Mouse (Mus musculus): Measurements from ENCODE around the gene Gdf15.

DNA sequence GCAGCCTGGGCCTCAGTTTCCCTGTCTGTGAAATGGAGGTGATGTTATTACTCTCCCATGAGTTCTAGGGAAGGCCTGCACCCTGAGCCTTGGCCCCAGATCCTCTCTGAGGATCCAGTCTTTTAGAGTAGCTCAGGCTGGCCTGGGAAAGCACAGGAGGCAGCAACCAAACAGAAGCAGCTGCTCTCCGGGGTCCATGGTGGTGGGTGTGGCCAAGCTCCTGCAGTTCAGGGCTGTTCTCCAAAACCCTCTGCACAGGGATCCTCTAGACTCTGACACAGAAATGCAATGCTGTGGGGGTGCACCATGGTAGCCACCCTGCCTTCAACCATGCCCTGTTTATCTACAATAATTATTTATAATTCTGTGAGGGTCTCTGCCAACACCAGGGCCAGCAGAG, 18.5 kb downstream of the Gdf15 start:
- TF ChIP-seq GATA1 (IDR thresholded peaks at IDR 0.05; ENCODE audit: borderline replicate concordance, low read length) (no peak), FLI1 (IDR thresholded peaks at IDR 0.05; ENCODE audit: low read length) (no peak)

Data from megakaryocyte, embryonic 14.5 days (primary cell).